Mouse (Mus musculus) forebrain, embryonic 15.5 days (tissue): ENCODE results near the gene Fadd. TPM values are rescaled to one million over a fixed set of nuclear protein-coding genes. Genes with fewer than 3 reads are reported as not detected.

Experiments used
- ATAC-seq: fragments of 200-750 bp; cut with Nextera tagmentation; replicated peaks from 2 replicates; pipeline ENCODE4 v1.8.0; 2017; ENCODE audit warnings: mild to moderate bottlenecking, moderate TSS enrichment, moderate library complexity
- H3K27ac ChIP-seq: fragments of 300-500 bp; sonication (generic); replicated peaks from 2 replicates; pipeline ENCODE4 v1.5.1; 2015; ENCODE audit warnings: mild to moderate bottlenecking, inconsistent platforms
- H3K27me3 ChIP-seq: fragments of 300-500 bp; sonication (generic); 2 replicates; pipeline ENCODE4 v1.6.1; 2015; ENCODE audit warnings: inconsistent platforms
- H3K36me3 ChIP-seq: fragments of 300-500 bp; sonication (generic); 2 replicates; pipeline ENCODE4 v1.6.1; 2015; ENCODE audit warnings: mild to moderate bottlenecking, inconsistent platforms
- H3K4me1 ChIP-seq: fragments of 300-500 bp; sonication (generic); 2 replicates; pipeline ENCODE4 v1.6.1; 2015; ENCODE audit warnings: inconsistent platforms
- H3K4me2 ChIP-seq: fragments of 300-500 bp; sonication (generic); replicated peaks from 2 replicates; pipeline ENCODE4 v1.6.1; 2015; ENCODE audit warnings: mild to moderate bottlenecking, inconsistent platforms
- H3K4me3 ChIP-seq: fragments of 300-500 bp; sonication (generic); 2 replicates; pipeline ENCODE4 v1.5.1; 2015; ENCODE audit warnings: mild to moderate bottlenecking, inconsistent platforms
- H3K9ac ChIP-seq: fragments of 300-500 bp; sonication (generic); replicated peaks from 2 replicates; pipeline ENCODE4 v1.6.1; 2015; ENCODE audit warnings: mild to moderate bottlenecking, inconsistent platforms
- H3K9me3 ChIP-seq: fragments of 300-500 bp; sonication (generic); 2 replicates; pipeline ENCODE4 v1.6.1; 2016; ENCODE audit warnings: inconsistent platforms
- WGBS: fragments of 180-500 bp; shearing (Covaris S2); methylation state at CpG from one replicate; pipeline ENCODE4 v1.1.7; 2015; ENCODE audit warnings: mixed read lengths; 5-methylcytosine and 5-hydroxymethylcytosine counted together
- polyA plus RNA-seq: library from polyadenylated mRNA; unstranded; fragments of >200 nt; fragmentation: Nextera tagmentation; extraction: Ambion mirVana; gene quantifications from 2 replicates; pipeline ENCODE4 v1.2.1, GENCODE M21; 2015

The Fadd gene
- polyA plus RNA-seq, 1 experiment from 2014 or later, result 5.4 TPM

- no peak overlapping the region for H3K4me2 ChIP-seq
- H3K9me3 ChIP-seq, result no peaks in the 10 kb centered on the region
- WGBS, result 95% methylated on average over 15 of the region's 15 CpGs
- H3K27me3 ChIP-seq, result no peaks in the 10 kb centered on the region
- no peaks in the 10 kb centered on the region for H3K36me3 ChIP-seq
- no peak overlapping the region for H3K9ac ChIP-seq
- no peak overlapping the region for H3K27ac ChIP-seq
- no peak overlapping the region for H3K4me3 ChIP-seq
- H3K4me1 ChIP-seq, result no peaks in the 10 kb centered on the region
- no peak for ATAC-seq
Observed at GRCm38 (mm10) chr7:144607862-144608261, 25.6 kb upstream of the Fadd start.

GRCm38 (mm10) chr7:144604735-144605134 is 22.5 kb upstream of the Fadd start:
- no peaks in the 10 kb centered on the region for H3K4me1 ChIP-seq
- no peak for ATAC-seq
- WGBS, result 80% methylated on average over 4 of the region's 4 CpGs
- no peaks in the 10 kb centered on the region for H3K9me3 ChIP-seq
- no peaks in the 10 kb centered on the region for H3K36me3 ChIP-seq
- no peaks in the 10 kb centered on the region for H3K27me3 ChIP-seq
- no peak overlapping the region for H3K4me2 ChIP-seq
- no peak overlapping the region for H3K9ac ChIP-seq
- no peak overlapping the region for H3K27ac ChIP-seq
- no peak overlapping the region for H3K4me3 ChIP-seq

GRCm38 (mm10) chr7:144604291-144604690 is 22.0 kb upstream of the Fadd start:
- Histone ChIP-seq H3K27me3 (no peaks in the 10 kb centered on the region), H3K36me3 (no peaks in the 10 kb centered on the region), H3K9me3 (no peaks in the 10 kb centered on the region), H3K9ac (no peak overlapping the region), H3K4me1 (no peaks in the 10 kb centered on the region), H3K4me3 (no peak overlapping the region), H3K4me2 (no peak overlapping the region), H3K27ac (no peak overlapping the region)
- no peak for ATAC-seq
- WGBS, result 95% methylated on average over 2 of the region's 2 CpGs

- Histone ChIP-seq H3K27me3 (no peaks in the 10 kb centered on the region), H3K4me2 (no peak overlapping the region), H3K27ac (no peak overlapping the region), H3K9ac (no peak overlapping the region), H3K36me3 (no peaks in the 10 kb centered on the region), H3K4me1 (no peaks in the 10 kb centered on the region), H3K9me3 (no peaks in the 10 kb centered on the region), H3K4me3 (no peak overlapping the region)
- ATAC-seq, result no peak
- 22% methylated on average over 6 of the region's 6 CpGs for WGBS
Observed at GRCm38 (mm10) chr7:144600333-144600900, 18.2 kb upstream of the Fadd start.

GRCm38 (mm10) chr7:144589508-144589907 is 7.2 kb upstream of the Fadd start:
- no peak overlapping the region for H3K27ac ChIP-seq
- H3K4me1 ChIP-seq, result no peaks in the 10 kb centered on the region
- H3K27me3 ChIP-seq, result no peaks in the 10 kb centered on the region
- H3K4me2 ChIP-seq, result no peak overlapping the region
- no peaks in the 10 kb centered on the region for H3K9me3 ChIP-seq
- no peak for ATAC-seq
- no peak overlapping the region for H3K9ac ChIP-seq
- no peak overlapping the region for H3K4me3 ChIP-seq
- WGBS, result 69% methylated on average over 3 of the region's 3 CpGs
- H3K36me3 ChIP-seq, result no peaks in the 10 kb centered on the region

- Histone ChIP-seq H3K27me3 (no peaks in the 10 kb centered on the region), H3K4me1 (peaks cover 11% of the 10 kb centered on the region)
- 51% methylated on average over 2 of the region's 2 CpGs for WGBS
Observed at GRCm38 (mm10) chr7:144587291-144587690, 5.0 kb upstream of the Fadd start.

GRCm38 (mm10) chr7:144585648-144586047 is 3.4 kb upstream of the Fadd start:
- Histone ChIP-seq H3K4me2 (no peak overlapping the region), H3K27me3 (no peaks in the 10 kb centered on the region), H3K4me1 (peaks cover 22% of the 10 kb centered on the region), H3K36me3 (no peaks in the 10 kb centered on the region), H3K4me3 (no peak overlapping the region), H3K27ac (no peak overlapping the region), H3K9me3 (no peaks in the 10 kb centered on the region), H3K9ac (no peak overlapping the region)
- WGBS, result 8% methylated on average over 6 of the region's 6 CpGs
- ATAC-seq, result no peak

More at GRCm38 (mm10) chr7:144587291-144587690, 5.0 kb upstream of the Fadd start:
- no peak for ATAC-seq
- Histone ChIP-seq H3K9me3 (no peaks in the 10 kb centered on the region), H3K36me3 (no peaks in the 10 kb centered on the region), H3K27ac (no peak overlapping the region), H3K4me2 (no peak overlapping the region), H3K9ac (no peak overlapping the region), H3K4me3 (no peak overlapping the region)

GRCm38 (mm10) chr7:144583619-144584018 is 1.4 kb upstream of the Fadd start:
- Histone ChIP-seq H3K36me3 (peaks cover 14% of the 10 kb centered on the region), H3K9ac (no peak overlapping the region), H3K4me2 (no peak overlapping the region), H3K9me3 (no peaks in the 10 kb centered on the region), H3K27ac (no peak overlapping the region), H3K4me1 (peaks cover 22% of the 10 kb centered on the region), H3K4me3 (no peak overlapping the region), H3K27me3 (no peaks in the 10 kb centered on the region)
- no peak for ATAC-seq
- WGBS, result 2% methylated on average over 4 of the region's 4 CpGs

GRCm38 (mm10) chr7:144581559-144582283 is 542 bp downstream of the Fadd start:
- peaks cover 22% of the 10 kb centered on the region for H3K4me1 ChIP-seq
- peaks cover 14% of the 10 kb centered on the region for H3K36me3 ChIP-seq
- H3K4me3 ChIP-seq, result peak overlapping the region; percentile 60
- H3K27ac ChIP-seq, result peak overlapping the region; percentile 82
- no peaks in the 10 kb centered on the region for H3K27me3 ChIP-seq
- peak; percentile 77 for ATAC-seq
- under 1% methylated on average over 43 of the region's 43 CpGs for WGBS
- peak overlapping the region; percentile 77 for H3K4me2 ChIP-seq
- no peaks in the 10 kb centered on the region for H3K9me3 ChIP-seq
- H3K9ac ChIP-seq, result peak overlapping the region; percentile 71

GRCm38 (mm10) chr7:144577876-144578275 is 4.4 kb downstream of the Fadd start:
- no peak for ATAC-seq
- H3K27ac ChIP-seq, result no peak overlapping the region
- H3K4me1 ChIP-seq, result peaks cover 15% of the 10 kb centered on the region
- no peak overlapping the region for H3K9ac ChIP-seq
- H3K4me3 ChIP-seq, result no peak overlapping the region
- H3K4me2 ChIP-seq, result no peak overlapping the region
- no peaks in the 10 kb centered on the region for H3K9me3 ChIP-seq
- 90% methylated on average over 5 of the region's 5 CpGs for whole genome bisulfite sequencing
- peaks cover 14% of the 10 kb centered on the region for H3K36me3 ChIP-seq
- no peaks in the 10 kb centered on the region for H3K27me3 ChIP-seq

GRCm38 (mm10) chr7:144572234-144572633 is 10.0 kb downstream of the Fadd start:
- no peaks in the 10 kb centered on the region for H3K27me3 ChIP-seq
- no peak overlapping the region for H3K4me3 ChIP-seq
- ATAC-seq, result no peak
- H3K9ac ChIP-seq, result no peak overlapping the region
- WGBS, result 77% methylated on average over 5 of the region's 5 CpGs
- H3K27ac ChIP-seq, result no peak overlapping the region
- H3K36me3 ChIP-seq, result no peaks in the 10 kb centered on the region
- H3K9me3 ChIP-seq, result no peaks in the 10 kb centered on the region
- no peaks in the 10 kb centered on the region for H3K4me1 ChIP-seq
- no peak overlapping the region for H3K4me2 ChIP-seq

GRCm38 (mm10) chr7:144571598-144571997 is 10.7 kb downstream of the Fadd start:
- Histone ChIP-seq H3K27me3 (no peaks in the 10 kb centered on the region), H3K27ac (no peak overlapping the region), H3K4me3 (no peak overlapping the region), H3K4me1 (no peaks in the 10 kb centered on the region), H3K4me2 (no peak overlapping the region), H3K9ac (no peak overlapping the region), H3K36me3 (no peaks in the 10 kb centered on the region), H3K9me3 (no peaks in the 10 kb centered on the region)
- no peak for ATAC-seq

- Histone ChIP-seq H3K4me3 (no peak overlapping the region), H3K36me3 (no peaks in the 10 kb centered on the region), H3K27ac (no peak overlapping the region), H3K4me2 (no peak overlapping the region), H3K9me3 (no peaks in the 10 kb centered on the region), H3K9ac (no peak overlapping the region), H3K4me1 (no peaks in the 10 kb centered on the region), H3K27me3 (no peaks in the 10 kb centered on the region)
- ATAC-seq, result no peak
- WGBS, result 56% methylated on average over 7 of the region's 7 CpGs
Observed at GRCm38 (mm10) chr7:144569428-144569827, 12.8 kb downstream of the Fadd start.
